Mouse (Mus musculus): ENCODE measurements around the gene Slc36a3.

- TF ChIP-seq CTCF (IDR thresholded peaks at IDR 0.05; ENCODE audit: low read depth) = no peak
- no peak for TF ChIP-seq EP300 (IDR thresholded peaks at IDR 0.05; ENCODE audit: low read depth)
Observed at GRCm38 (mm10) chr11:55099019-55099771, 52.3 kb downstream of the Slc36a3 start.
